Mouse (Mus musculus): ENCODE measurements around the gene Lmntd1. TPM values are rescaled to one million over a fixed set of nuclear protein-coding genes. Genes with fewer than 3 reads are reported as not detected.
"Not testable (repeated sequence)": the region's sequence is repeated elsewhere in the genome, so short reads cannot be mapped to it uniquely, and the experiment has no call there.

Gene Lmntd1
- polyA plus RNA-seq, 1 experiment from 2014 or later: not detected

DNA sequence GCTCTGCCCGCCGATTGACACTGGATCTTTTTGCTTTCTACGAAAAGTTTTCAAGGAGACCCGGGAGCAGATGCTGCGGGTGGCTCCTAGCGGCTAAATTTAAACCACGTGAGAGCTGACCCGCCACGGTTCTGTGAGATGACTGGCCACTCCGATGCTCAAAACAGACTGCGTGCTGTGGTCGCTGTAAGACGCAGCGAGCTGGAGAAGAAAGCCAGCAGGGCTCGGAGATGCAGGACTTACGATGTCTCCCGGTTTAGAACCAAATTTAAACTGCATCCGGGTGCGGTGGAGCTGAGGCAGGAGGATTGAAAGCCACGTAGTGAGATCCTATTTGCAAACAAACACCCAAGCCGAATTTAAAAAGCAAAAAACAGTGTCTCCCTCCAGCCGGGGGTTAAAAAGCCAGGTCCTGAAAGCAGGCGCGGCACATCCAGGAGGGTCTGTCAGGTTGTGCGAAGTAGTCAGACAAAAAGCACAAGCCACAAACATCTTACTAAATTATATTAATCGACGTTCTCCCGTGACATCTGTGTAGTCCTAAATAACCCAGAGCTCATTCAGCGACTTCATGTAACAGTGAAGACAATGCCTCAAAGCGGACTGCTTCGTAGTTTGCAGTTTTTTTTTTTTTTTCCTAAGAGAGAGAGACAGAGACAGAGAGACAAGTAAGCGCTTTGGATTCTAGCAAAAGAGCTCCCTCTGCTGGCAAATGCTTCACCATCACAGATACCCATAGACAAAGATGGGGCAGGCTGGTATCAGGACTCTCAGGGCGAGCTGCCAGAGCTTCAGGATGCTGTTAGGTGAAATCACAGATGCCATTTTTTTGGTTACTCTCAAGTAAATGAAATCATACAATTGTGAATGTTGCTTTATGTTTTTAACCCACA lies 272.6 kb downstream of the Lmntd1 start:
- ATAC-seq: peak; percentile 8; the same call in 1 of the 2 replicates

DNA sequence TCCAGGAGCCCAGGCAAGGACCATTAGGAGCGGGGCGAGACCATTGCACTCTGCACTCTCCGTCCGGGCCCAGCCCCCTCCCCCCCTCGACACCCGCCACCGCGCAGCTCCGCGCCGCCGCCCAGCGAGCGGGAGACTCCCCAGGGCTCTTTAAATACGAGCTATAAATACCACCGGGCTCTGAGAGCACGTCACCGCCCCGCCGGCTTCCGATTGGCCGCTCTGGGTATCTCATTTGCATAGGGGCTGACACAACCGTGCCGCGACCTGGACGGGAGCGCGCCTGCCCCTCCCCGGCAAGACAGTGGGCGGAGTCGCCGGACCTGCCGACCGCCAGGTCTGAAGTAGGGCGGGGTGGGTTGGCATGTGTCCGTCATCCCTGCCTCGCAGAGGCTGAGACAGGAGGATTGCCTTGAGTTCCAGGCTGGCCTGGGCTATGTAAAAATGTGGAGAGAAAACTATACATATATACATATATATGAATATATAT lies 273.4 kb downstream of the Lmntd1 start:
- Histone ChIP-seq H3K9me3 (replicated peaks) (no peaks in the 10 kb centered on the region), H3K27me3 (replicated peaks) (peaks cover 25% of the 10 kb centered on the region), H3K4me1 (peaks cover 38% of the 10 kb centered on the region), H3K4me3 (peak overlapping the region; percentile 60), H3K36me3 (no peaks in the 10 kb centered on the region), H3K4me2 (peak overlapping the region; percentile 93), H3K9ac (peak overlapping the region; percentile 63), H3K27ac (peak overlapping the region; percentile 77; the same call in 1 of the 2 replicates)
- peak; percentile 96 for ATAC-seq
- under 1% methylated on average over 36 of the region's 37 CpGs for WGBS (ENCODE audit: insufficient replicate concordance)

More for the DNA sequence above, 272.6 kb downstream of the Lmntd1 start:
- Histone ChIP-seq H3K36me3 (no peaks in the 10 kb centered on the region), H3K4me1 (peaks cover 38% of the 10 kb centered on the region), H3K4me3 (peak overlapping the region; percentile 60), H3K27ac (peak overlapping the region; percentile 77), H3K9me3 (replicated peaks) (no peaks in the 10 kb centered on the region), H3K4me2 (peak overlapping the region; percentile 93), H3K9ac (peak overlapping the region; percentile 66), H3K27me3 (replicated peaks) (peaks cover 25% of the 10 kb centered on the region)
- WGBS (ENCODE audit: insufficient replicate concordance): under 1% methylated on average over 33 of the region's 33 CpGs

DNA sequence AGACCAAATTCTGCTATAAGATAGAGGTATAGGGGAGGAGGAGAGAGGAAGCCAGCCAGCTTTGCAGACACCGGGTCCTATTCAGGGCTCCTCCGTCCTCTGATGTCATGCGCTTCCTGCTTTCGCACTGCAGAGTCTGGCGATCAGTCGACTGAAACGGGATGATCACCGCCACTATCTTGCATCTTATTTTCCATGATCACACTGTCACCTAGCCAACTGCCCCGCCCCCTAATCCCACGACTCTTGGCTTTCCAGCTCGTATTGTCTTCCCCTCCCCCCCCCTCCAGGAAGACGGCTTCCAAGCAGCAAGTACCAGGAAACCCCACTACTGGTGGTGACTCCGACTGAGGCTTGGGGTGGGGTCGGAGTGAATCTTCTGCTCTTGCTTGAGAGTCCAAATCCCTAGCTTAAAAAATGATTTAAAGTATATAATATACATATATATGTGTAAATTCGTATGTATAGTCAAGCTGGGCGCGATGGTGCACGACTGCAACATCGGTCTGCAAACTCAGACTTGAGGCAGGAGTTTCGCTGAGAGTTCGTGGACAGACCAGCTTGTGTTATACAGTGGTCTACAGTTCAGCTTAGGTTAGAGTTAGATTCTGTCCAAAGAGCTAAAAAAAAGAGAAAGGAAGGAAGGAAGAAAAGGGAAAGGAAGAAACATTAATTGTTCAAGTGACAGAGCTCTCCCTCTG lies 274.0 kb downstream of the Lmntd1 start:
- WGBS (ENCODE audit: insufficient replicate concordance): 1% methylated on average over 21 of the region's 21 CpGs
- peak overlapping the region; percentile 93 for H3K4me2 ChIP-seq
- peak overlapping the region; percentile 63 for H3K9ac ChIP-seq
- ATAC-seq: peak; percentile 5
- H3K9me3 ChIP-seq (replicated peaks): no peaks in the 10 kb centered on the region
- no peaks in the 10 kb centered on the region for H3K36me3 ChIP-seq
- H3K27me3 ChIP-seq (replicated peaks): peaks cover 25% of the 10 kb centered on the region
- H3K27ac ChIP-seq: peak overlapping the region; percentile 77
- peaks cover 38% of the 10 kb centered on the region for H3K4me1 ChIP-seq
- H3K4me3 ChIP-seq: peak overlapping the region; percentile 60

DNA sequence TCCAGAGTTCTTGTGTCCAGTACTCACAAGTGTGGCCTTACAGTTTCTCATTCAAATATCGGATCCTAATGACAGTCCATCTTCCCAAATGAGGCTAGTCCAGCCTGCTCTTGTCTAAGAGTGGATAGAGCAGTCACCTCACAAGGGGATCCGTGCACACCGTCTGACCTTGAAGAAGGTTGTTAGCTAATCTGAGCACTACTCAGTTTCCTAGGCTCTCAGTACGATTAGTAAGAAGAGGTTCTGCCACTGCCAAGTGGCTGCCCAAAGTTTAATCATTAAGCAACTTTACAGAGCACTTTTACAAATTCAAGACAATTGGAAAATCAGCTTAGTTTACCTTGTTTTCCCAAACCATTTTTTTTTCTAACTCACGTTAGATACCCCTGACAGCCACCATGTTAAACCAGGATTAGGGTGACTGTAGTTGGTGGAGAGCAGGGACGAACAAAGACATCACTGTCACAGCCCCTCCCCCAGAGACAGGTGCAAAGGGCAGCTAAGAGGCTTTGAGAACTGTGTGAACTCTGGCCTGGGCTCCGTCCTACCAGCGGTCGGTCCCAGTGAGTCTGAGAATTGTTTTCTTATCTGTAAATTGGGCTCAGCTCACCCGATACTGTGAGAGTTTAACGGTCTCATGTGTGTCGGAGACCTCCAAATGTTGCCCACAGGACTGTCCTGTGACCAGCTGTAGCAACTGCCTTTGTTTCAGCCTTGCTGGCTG lies 275.4 kb downstream of the Lmntd1 start:
- no peak overlapping the region for H3K9ac ChIP-seq
- H3K4me1 ChIP-seq: peaks cover 35% of the 10 kb centered on the region
- no peak for ATAC-seq
- 46% methylated on average over 12 of the region's 12 CpGs for WGBS (ENCODE audit: insufficient replicate concordance)
- no peaks in the 10 kb centered on the region for H3K9me3 ChIP-seq (replicated peaks)
- no peak overlapping the region for H3K4me3 ChIP-seq
- no peaks in the 10 kb centered on the region for H3K36me3 ChIP-seq
- H3K4me2 ChIP-seq: peak overlapping the region; percentile 93
- peaks cover 25% of the 10 kb centered on the region for H3K27me3 ChIP-seq (replicated peaks)
- peak overlapping the region; percentile 77 for H3K27ac ChIP-seq

DNA sequence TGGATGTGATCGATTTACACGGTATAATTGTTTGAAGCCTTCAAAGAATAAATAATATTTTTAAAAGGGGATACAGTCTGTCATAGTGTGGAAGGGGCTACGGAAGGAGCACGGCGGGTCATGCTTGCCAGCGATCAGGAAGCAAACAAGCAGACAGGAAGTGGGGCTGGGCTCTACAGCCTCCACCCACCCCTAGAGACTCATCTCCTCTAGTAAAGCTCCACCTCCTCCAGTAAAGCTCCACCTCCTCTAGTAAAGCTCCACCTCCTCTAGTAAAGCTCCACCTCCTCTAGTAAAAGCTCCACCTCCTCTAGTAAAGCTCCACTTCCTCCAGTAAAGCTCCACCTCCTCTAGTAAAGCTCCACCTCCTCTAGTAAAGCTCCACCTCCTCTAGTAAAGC lies 276.6 kb downstream of the Lmntd1 start:
- Histone ChIP-seq H3K4me1 (peaks cover 30% of the 10 kb centered on the region), H3K27me3 (replicated peaks) (peaks cover 25% of the 10 kb centered on the region)
- 66% methylated on average over 6 of the region's 6 CpGs for WGBS (ENCODE audit: insufficient replicate concordance)
- not testable (repeated sequence) for H3K36me3 ChIP-seq; ATAC-seq; H3K9me3 ChIP-seq (replicated peaks); H3K4me2 ChIP-seq; H3K4me3 ChIP-seq; H3K27ac ChIP-seq; H3K9ac ChIP-seq

DNA sequence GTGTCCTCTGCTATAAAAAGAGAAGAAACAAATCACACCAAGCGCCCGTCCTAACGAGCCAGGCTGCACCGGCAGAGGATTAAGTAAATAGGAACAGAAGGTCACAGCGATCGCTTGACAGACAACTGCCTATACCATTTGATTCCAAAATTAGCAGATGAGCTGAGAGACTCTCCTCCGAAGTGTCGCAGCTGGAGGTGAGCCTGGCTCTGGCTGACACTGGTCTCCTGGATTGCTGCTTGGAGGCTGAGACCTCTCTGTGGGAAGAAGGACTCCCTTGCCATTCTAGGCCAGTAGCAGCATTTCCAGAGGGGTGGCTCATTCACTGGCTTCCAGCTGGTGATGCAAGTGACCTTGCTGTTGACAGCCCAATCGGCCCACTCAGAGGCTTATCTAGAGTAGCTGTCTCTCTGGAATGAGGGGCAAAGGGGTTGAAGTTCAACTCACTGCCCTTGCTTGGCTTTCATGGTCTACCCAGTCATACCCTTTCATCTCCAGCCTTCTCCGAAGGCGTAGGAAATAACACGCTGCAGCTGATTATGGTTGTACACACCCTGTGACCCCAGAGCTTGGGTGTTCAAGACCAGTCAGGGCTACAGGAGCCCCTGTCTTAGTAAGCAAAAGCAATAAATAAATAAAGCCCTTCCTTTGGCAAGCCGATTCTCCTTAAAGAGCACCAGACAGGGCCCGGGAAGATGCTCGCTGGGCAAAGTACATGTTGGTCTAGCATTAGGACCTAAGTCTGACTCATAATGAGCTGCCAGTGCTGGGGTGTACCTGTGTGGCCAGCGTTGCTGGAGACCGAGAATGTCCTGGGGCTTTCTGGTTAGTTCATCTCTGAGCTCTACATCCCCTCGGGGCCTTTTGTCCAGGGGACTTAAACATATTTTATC lies 278.0 kb downstream of the Lmntd1 start:
- Histone ChIP-seq H3K4me3 (no peak overlapping the region), H3K4me2 (no peak overlapping the region), H3K36me3 (no peaks in the 10 kb centered on the region), H3K27ac (peak overlapping the region; percentile 67), H3K27me3 (replicated peaks) (peaks cover 25% of the 10 kb centered on the region), H3K9ac (no peak overlapping the region), H3K9me3 (replicated peaks) (no peaks in the 10 kb centered on the region), H3K4me1 (peaks cover 24% of the 10 kb centered on the region)
- WGBS (ENCODE audit: insufficient replicate concordance): 59% methylated on average over 18 of the region's 18 CpGs
- no peak for ATAC-seq

DNA sequence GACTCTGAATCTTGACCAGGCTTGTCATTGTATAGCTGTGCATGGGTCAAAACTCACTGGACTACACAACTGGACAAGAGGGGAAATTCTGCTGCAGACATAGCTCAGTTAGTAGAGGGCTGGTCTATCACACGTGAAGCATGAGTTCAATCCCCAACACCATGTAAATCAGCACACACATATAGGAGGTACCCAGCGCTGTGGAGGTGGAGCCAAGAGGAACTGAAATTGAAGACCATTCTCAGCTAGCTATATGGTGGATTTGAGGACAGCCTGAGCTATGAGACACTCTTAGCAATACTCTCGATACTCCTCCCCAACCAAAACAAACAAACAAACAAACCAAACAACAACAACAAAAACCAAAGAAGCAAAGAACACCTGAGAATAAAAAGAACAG lies 279.9 kb downstream of the Lmntd1 start:
- ATAC-seq: no peak
- Histone ChIP-seq H3K27ac (no peak overlapping the region), H3K9ac (no peak overlapping the region), H3K27me3 (replicated peaks) (peaks cover 18% of the 10 kb centered on the region), H3K4me3 (no peak overlapping the region), H3K4me2 (no peak overlapping the region), H3K9me3 (replicated peaks) (no peaks in the 10 kb centered on the region), H3K36me3 (no peaks in the 10 kb centered on the region), H3K4me1 (peaks cover 7% of the 10 kb centered on the region)
- 53% methylated on average over 3 of the region's 3 CpGs for WGBS (ENCODE audit: insufficient replicate concordance)

DNA sequence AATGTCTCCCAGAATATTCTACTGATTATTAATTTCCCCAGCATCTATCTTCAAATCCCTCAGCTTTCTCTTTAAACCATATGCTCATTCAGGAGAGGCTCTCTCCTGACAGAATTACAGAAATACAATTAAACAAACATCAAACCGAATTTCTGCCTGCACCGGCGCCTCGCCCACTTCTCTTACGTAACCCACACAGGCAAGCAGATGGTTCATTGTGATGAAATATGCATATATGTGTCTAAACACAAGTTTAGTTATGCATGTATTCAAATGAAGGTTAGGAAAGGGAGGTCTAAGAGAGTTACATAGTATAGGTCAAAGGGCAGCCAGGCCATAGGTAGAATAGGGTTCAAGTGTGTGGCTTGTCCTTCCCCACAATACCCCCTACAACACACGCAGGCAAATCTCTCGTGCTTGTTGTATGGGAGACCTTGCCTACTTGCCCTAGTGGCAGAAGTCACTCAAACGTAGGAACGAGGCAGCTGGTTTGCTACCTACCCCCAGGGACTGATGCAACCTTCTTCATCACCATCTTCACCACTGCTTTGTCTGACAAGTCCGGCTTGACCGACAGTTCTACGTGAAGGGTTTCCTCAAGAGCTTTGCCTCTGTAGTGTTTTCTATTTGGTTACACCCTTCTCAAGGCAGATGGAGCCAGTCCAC lies 287.8 kb downstream of the Lmntd1 start:
- Histone ChIP-seq H3K9ac (no peak overlapping the region), H3K4me1 (no peaks in the 10 kb centered on the region; the same call in 1 of the 2 replicates), H3K4me3 (no peak overlapping the region), H3K4me2 (no peak overlapping the region), H3K27me3 (replicated peaks) (no peaks in the 10 kb centered on the region), H3K9me3 (replicated peaks) (no peaks in the 10 kb centered on the region), H3K27ac (no peak overlapping the region), H3K36me3 (no peaks in the 10 kb centered on the region)
- ATAC-seq: no peak
- WGBS (ENCODE audit: insufficient replicate concordance): 78% methylated on average over 12 of the region's 12 CpGs

DNA sequence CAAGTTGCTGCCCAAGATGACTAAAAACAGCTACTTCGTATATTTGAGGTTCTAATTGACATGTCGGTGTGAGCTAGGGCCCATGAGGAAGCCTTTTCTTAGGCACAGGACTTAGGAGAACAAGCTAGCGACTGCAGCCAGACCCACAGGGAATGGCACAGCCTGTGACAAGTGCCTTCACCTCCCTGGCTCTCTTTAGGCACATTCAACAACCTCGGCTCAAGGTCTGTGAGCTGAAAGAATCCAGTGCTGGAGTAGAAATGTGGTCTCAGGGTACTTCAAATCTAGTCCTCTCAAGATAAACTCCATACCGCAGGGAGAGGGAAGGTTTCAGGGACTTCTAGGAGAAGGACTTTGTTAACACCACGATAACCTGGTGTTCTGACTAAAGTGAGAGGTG lies 289.0 kb downstream of the Lmntd1 start:
- Histone ChIP-seq H3K36me3 (no peaks in the 10 kb centered on the region), H3K9ac (no peak overlapping the region), H3K9me3 (replicated peaks) (no peaks in the 10 kb centered on the region), H3K27me3 (replicated peaks) (no peaks in the 10 kb centered on the region), H3K4me3 (no peak overlapping the region), H3K27ac (no peak overlapping the region), H3K4me1 (no peaks in the 10 kb centered on the region; the same call in 1 of the 2 replicates), H3K4me2 (no peak overlapping the region)
- ATAC-seq: no peak
- 45% methylated on average over 6 of the region's 6 CpGs for WGBS (ENCODE audit: insufficient replicate concordance)

DNA sequence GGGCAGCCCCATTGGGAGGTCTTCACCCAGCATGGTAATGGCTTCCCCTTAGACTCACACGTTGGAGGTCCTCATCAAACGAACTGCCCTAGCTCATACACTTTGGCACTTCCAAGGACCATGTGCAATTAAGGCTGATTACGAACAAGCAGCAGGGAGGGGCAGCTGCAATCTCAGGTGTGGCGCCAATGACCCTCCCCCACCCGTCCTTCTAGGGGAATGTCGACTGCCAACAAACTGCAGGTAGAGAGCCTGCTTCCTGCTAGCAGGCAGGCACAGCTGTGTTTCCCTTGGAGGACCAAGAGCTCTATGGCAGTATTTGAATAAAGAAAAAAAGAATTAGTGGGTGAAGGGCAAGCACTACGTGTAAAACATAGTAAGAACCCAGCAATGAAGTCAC lies 289.6 kb downstream of the Lmntd1 start:
- Histone ChIP-seq H3K4me2 (no peak overlapping the region), H3K4me1 (no peaks in the 10 kb centered on the region; the same call in 1 of the 2 replicates), H3K4me3 (no peak overlapping the region), H3K27ac (no peak overlapping the region), H3K36me3 (no peaks in the 10 kb centered on the region), H3K9ac (no peak overlapping the region), H3K9me3 (replicated peaks) (no peaks in the 10 kb centered on the region), H3K27me3 (replicated peaks) (no peaks in the 10 kb centered on the region)
- no peak for ATAC-seq
- 49% methylated on average over 7 of the region's 7 CpGs for WGBS (ENCODE audit: insufficient replicate concordance)
